Mouse (Mus musculus): ENCODE data around the gene Faap100. TPM values are rescaled to one million over a fixed set of nuclear protein-coding genes. Genes with fewer than 3 reads are reported as not detected.
"Not testable (repeated sequence)": the region's sequence is repeated elsewhere in the genome, so short reads cannot be mapped to it uniquely, and the experiment has no call there.

The Faap100 gene
- polyA plus RNA-seq, 1 experiment from 2014 or later = 40.2 TPM

- H3K9ac ChIP-seq (replicated peaks; ENCODE audit: low read depth, low read length); H3K27me3 ChIP-seq (ENCODE audit: control insufficient read depth, insufficient read depth, low read length); H3K9me3 ChIP-seq (ENCODE audit: control insufficient read depth, low read depth, low read length); H3K4me2 ChIP-seq (replicated peaks; ENCODE audit: low read depth, low read length); H3K4me3 ChIP-seq (ENCODE audit: low read depth, low read length); H3K36me3 ChIP-seq (ENCODE audit: control insufficient read depth, insufficient read depth, low read length); ATAC-seq (ENCODE audit: insufficient number of reproducible peaks, insufficient read depth, low FRiP score, low read depth): not testable (repeated sequence)
- Histone ChIP-seq H3K4me1 (ENCODE audit: control insufficient read depth, insufficient read depth, low read length) (peaks cover 27% of the 10 kb centered on the region), H3K27ac (ENCODE audit: low read length) (peak overlapping the region; percentile 100)
- WGBS = 88% methylated on average over 5 of the region's 5 CpGs
These were observed 26.5 kb downstream of the Faap100 start for GRCm38 (mm10) chr11:120352093-120352350.

- no peak for ATAC-seq (ENCODE audit: insufficient number of reproducible peaks, insufficient read depth, low FRiP score, low read depth)
- Histone ChIP-seq H3K36me3 (ENCODE audit: control insufficient read depth, insufficient read depth, low read length) (peaks cover 7% of the 10 kb centered on the region; the same call in 1 of the 2 replicates), H3K4me2 (replicated peaks; ENCODE audit: low read depth, low read length) (peak overlapping the region; percentile 92; the same call in 1 of the 2 replicates), H3K9me3 (ENCODE audit: control insufficient read depth, low read depth, low read length) (no peaks in the 10 kb centered on the region), H3K27ac (ENCODE audit: low read length) (peak overlapping the region; percentile 100), H3K27me3 (ENCODE audit: control insufficient read depth, insufficient read depth, low read length) (no peaks in the 10 kb centered on the region), H3K9ac (replicated peaks; ENCODE audit: low read depth, low read length) (peak overlapping the region; percentile 100), H3K4me1 (ENCODE audit: control insufficient read depth, insufficient read depth, low read length) (peaks cover 27% of the 10 kb centered on the region), H3K4me3 (ENCODE audit: low read depth, low read length) (no peak overlapping the region)
- WGBS = 80% methylated on average over 10 of the region's 10 CpGs
These were observed 27.1 kb downstream of the Faap100 start for GRCm38 (mm10) chr11:120351250-120352092.

GRCm38 (mm10) chr11:120350711-120351110, 27.9 kb downstream of the Faap100 start:
- no peaks in the 10 kb centered on the region for H3K9me3 ChIP-seq (ENCODE audit: control insufficient read depth, low read depth, low read length)
- peaks cover 27% of the 10 kb centered on the region for H3K4me1 ChIP-seq (ENCODE audit: control insufficient read depth, insufficient read depth, low read length)
- H3K4me2 ChIP-seq (replicated peaks; ENCODE audit: low read depth, low read length) = peak overlapping the region; percentile 92
- no peak for ATAC-seq (ENCODE audit: insufficient number of reproducible peaks, insufficient read depth, low FRiP score, low read depth)
- H3K27me3 ChIP-seq (ENCODE audit: control insufficient read depth, insufficient read depth, low read length) = no peaks in the 10 kb centered on the region
- peak overlapping the region; percentile 93 for H3K4me3 ChIP-seq (ENCODE audit: low read depth, low read length)
- H3K27ac ChIP-seq (ENCODE audit: low read length) = peak overlapping the region; percentile 100
- H3K9ac ChIP-seq (replicated peaks; ENCODE audit: low read depth, low read length) = peak overlapping the region; percentile 100
- 10% methylated on average over 11 of the region's 11 CpGs for WGBS
- peaks cover 9% of the 10 kb centered on the region; the same call in 1 of the 2 replicates for H3K36me3 ChIP-seq (ENCODE audit: control insufficient read depth, insufficient read depth, low read length)

GRCm38 (mm10) chr11:120349986-120350702, 28.4 kb downstream of the Faap100 start:
- H3K4me1 ChIP-seq (ENCODE audit: control insufficient read depth, insufficient read depth, low read length) = peaks cover 27% of the 10 kb centered on the region
- H3K4me2 ChIP-seq (replicated peaks; ENCODE audit: low read depth, low read length) = peak overlapping the region; percentile 92
- no peaks in the 10 kb centered on the region for H3K9me3 ChIP-seq (ENCODE audit: control insufficient read depth, low read depth, low read length)
- H3K27me3 ChIP-seq (ENCODE audit: control insufficient read depth, insufficient read depth, low read length) = no peaks in the 10 kb centered on the region
- peak overlapping the region; percentile 100 for H3K9ac ChIP-seq (replicated peaks; ENCODE audit: low read depth, low read length)
- H3K27ac ChIP-seq (ENCODE audit: low read length) = peak overlapping the region; percentile 100
- peak; percentile 74 for ATAC-seq (ENCODE audit: insufficient number of reproducible peaks, insufficient read depth, low FRiP score, low read depth)
- peak overlapping the region; percentile 93 for H3K4me3 ChIP-seq (ENCODE audit: low read depth, low read length)
- H3K36me3 ChIP-seq (ENCODE audit: control insufficient read depth, insufficient read depth, low read length) = peaks cover 13% of the 10 kb centered on the region
- WGBS = under 1% methylated on average over 68 of the region's 68 CpGs

- peak; percentile 0; the same call in 1 of the 2 replicates for ATAC-seq (ENCODE audit: insufficient number of reproducible peaks, insufficient read depth, low FRiP score, low read depth)
These were observed 29.1 kb downstream of the Faap100 start for GRCm38 (mm10) chr11:120349371-120349985.

GRCm38 (mm10) chr11:120348684-120349370, 29.7 kb downstream of the Faap100 start:
- ATAC-seq (ENCODE audit: insufficient number of reproducible peaks, insufficient read depth, low FRiP score, low read depth) = no peak; the same call in none of the 2 replicates
- Histone ChIP-seq H3K36me3 (ENCODE audit: control insufficient read depth, insufficient read depth, low read length) (peaks cover 16% of the 10 kb centered on the region), H3K27ac (ENCODE audit: low read length) (peak overlapping the region; percentile 100), H3K27me3 (ENCODE audit: control insufficient read depth, insufficient read depth, low read length) (no peaks in the 10 kb centered on the region), H3K9ac (replicated peaks; ENCODE audit: low read depth, low read length) (peak overlapping the region; percentile 100), H3K4me1 (ENCODE audit: control insufficient read depth, insufficient read depth, low read length) (peaks cover 27% of the 10 kb centered on the region), H3K4me2 (replicated peaks; ENCODE audit: low read depth, low read length) (peak overlapping the region; percentile 92), H3K9me3 (ENCODE audit: control insufficient read depth, low read depth, low read length) (no peaks in the 10 kb centered on the region), H3K4me3 (ENCODE audit: low read depth, low read length) (peak overlapping the region; percentile 93)
- WGBS = 2% methylated on average over 42 of the region's 53 CpGs

More at GRCm38 (mm10) chr11:120349371-120349985, 29.1 kb downstream of the Faap100 start:
- H3K4me3 ChIP-seq (ENCODE audit: low read depth, low read length) = peak overlapping the region; percentile 93
- peak overlapping the region; percentile 100 for H3K9ac ChIP-seq (replicated peaks; ENCODE audit: low read depth, low read length)
- H3K4me1 ChIP-seq (ENCODE audit: control insufficient read depth, insufficient read depth, low read length) = peaks cover 27% of the 10 kb centered on the region
- WGBS = 1% methylated on average over 16 of the region's 16 CpGs
- H3K27ac ChIP-seq (ENCODE audit: low read length) = peak overlapping the region; percentile 100
- H3K9me3 ChIP-seq (ENCODE audit: control insufficient read depth, low read depth, low read length) = no peaks in the 10 kb centered on the region
- no peaks in the 10 kb centered on the region for H3K27me3 ChIP-seq (ENCODE audit: control insufficient read depth, insufficient read depth, low read length)
- peaks cover 16% of the 10 kb centered on the region for H3K36me3 ChIP-seq (ENCODE audit: control insufficient read depth, insufficient read depth, low read length)
- H3K4me2 ChIP-seq (replicated peaks; ENCODE audit: low read depth, low read length) = peak overlapping the region; percentile 92

- Histone ChIP-seq H3K27me3 (ENCODE audit: control insufficient read depth, insufficient read depth, low read length) (no peaks in the 10 kb centered on the region), H3K4me1 (ENCODE audit: control insufficient read depth, insufficient read depth, low read length) (peaks cover 19% of the 10 kb centered on the region), H3K4me3 (ENCODE audit: low read depth, low read length) (peak within 1 kb of the TSS; percentile 93), H3K9ac (replicated peaks; ENCODE audit: low read depth, low read length) (peak within 1 kb of the TSS; percentile 100), H3K9me3 (ENCODE audit: control insufficient read depth, low read depth, low read length) (no peaks in the 10 kb centered on the region), H3K36me3 (ENCODE audit: control insufficient read depth, insufficient read depth, low read length) (peaks cover 16% of the 10 kb centered on the region), H3K27ac (ENCODE audit: low read length) (peak within 1 kb of the TSS; percentile 100), H3K4me2 (replicated peaks; ENCODE audit: low read depth, low read length) (peak within 1 kb of the TSS; percentile 92)
- peak; percentile 75 for ATAC-seq (ENCODE audit: insufficient number of reproducible peaks, insufficient read depth, low FRiP score, low read depth)
- WGBS = under 1% methylated on average over 85 of the region's 103 CpGs
These were observed 30.5 kb downstream of the Faap100 start, which contains the start of gene Actg1 for GRCm38 (mm10) chr11:120347791-120348683. Gene Actg1, minus strand, starts transcription at chr11:120348542.

All from stomach, embryonic 14.5 days (tissue).